Mouse (Mus musculus): ENCODE data around the gene Washc4. TPM values are rescaled to one million over a fixed set of nuclear protein-coding genes. Genes with fewer than 3 reads are reported as not detected.
A peak's percentile ranks its signal among the peaks of the same experiment; 100 is the strongest.

Washc4 gene
- polyA plus RNA-seq, 1 experiment from 2014 or later: 36.6 TPM

DNA sequence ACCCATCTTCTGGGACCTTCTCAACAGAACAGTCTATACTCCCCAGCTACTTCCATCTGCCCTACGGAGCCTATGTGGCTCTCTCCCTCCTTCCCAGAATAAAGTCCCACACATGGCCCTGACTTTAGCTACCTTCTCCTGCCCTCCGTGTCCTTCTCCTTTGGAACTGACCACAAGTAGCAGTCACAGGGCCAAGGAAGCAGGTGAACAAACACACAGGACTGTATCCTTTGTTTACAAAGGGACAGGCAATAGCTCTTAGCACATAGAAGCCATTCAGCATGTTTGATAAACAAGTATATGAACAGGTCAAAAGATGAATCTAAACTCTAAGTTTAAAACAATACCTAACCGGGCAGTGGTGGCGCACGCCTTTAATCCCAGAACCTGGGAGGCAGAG, 86.3 kb downstream of the Washc4 start:
- no peak for ATAC-seq (ENCODE audit: low read depth)
- H3K4me3 ChIP-seq (ENCODE audit: low read length): no peak overlapping the region
- WGBS: 86% methylated on average over 5 of the region's 5 CpGs
- H3K36me3 ChIP-seq (ENCODE audit: control insufficient read depth, insufficient read depth, low read length): no peaks in the 10 kb centered on the region
- peaks cover 5% of the 10 kb centered on the region; the same call in 1 of the 2 replicates for H3K4me1 ChIP-seq (replicated peaks; ENCODE audit: control insufficient read depth, insufficient read depth, low read length)
- no peaks in the 10 kb centered on the region for H3K27me3 ChIP-seq (ENCODE audit: control insufficient read depth, insufficient read depth, low read depth, low read length)
- H3K9me3 ChIP-seq (ENCODE audit: control insufficient read depth, low read length): no peaks in the 10 kb centered on the region
- no peak overlapping the region for H3K27ac ChIP-seq (ENCODE audit: low read length)
- H3K9ac ChIP-seq (ENCODE audit: low read length): no peak overlapping the region
- no peak overlapping the region for H3K4me2 ChIP-seq (ENCODE audit: low read depth, low read length)

DNA sequence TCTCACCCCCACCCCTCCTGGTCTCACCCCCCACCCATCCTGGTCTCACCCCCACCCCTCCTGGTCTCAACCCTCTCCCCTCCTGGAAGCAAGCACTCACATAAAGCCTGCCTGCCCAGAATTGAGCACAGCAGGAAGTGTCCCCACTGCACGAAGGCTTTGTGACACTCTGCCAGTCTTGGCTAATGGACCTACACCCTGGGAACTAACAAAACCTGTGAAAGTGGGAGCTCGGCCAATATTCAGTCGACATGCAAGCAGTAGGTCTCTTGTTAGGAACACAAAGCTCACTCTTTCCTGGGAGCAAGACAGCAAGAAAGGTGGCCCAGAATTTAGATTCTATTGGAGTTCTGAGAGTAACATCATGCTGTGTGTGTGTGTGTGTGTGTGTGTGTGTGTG, 87.3 kb downstream of the Washc4 start:
- no peak overlapping the region for H3K4me2 ChIP-seq (ENCODE audit: low read depth, low read length)
- peaks cover 5% of the 10 kb centered on the region; the same call in 1 of the 2 replicates for H3K4me1 ChIP-seq (replicated peaks; ENCODE audit: control insufficient read depth, insufficient read depth, low read length)
- 42% methylated on average over 3 of the region's 3 CpGs for WGBS
- H3K9me3 ChIP-seq (ENCODE audit: control insufficient read depth, low read length): no peaks in the 10 kb centered on the region
- H3K27me3 ChIP-seq (ENCODE audit: control insufficient read depth, insufficient read depth, low read depth, low read length): no peaks in the 10 kb centered on the region
- H3K36me3 ChIP-seq (ENCODE audit: control insufficient read depth, insufficient read depth, low read length): no peaks in the 10 kb centered on the region
- no peak overlapping the region for H3K27ac ChIP-seq (ENCODE audit: low read length)
- ATAC-seq (ENCODE audit: low read depth): 0 out of 2 replicates have a peak, but pooled peaks have one; percentile 11
- H3K4me3 ChIP-seq (ENCODE audit: low read length): no peak overlapping the region
- no peak overlapping the region for H3K9ac ChIP-seq (ENCODE audit: low read length)

DNA sequence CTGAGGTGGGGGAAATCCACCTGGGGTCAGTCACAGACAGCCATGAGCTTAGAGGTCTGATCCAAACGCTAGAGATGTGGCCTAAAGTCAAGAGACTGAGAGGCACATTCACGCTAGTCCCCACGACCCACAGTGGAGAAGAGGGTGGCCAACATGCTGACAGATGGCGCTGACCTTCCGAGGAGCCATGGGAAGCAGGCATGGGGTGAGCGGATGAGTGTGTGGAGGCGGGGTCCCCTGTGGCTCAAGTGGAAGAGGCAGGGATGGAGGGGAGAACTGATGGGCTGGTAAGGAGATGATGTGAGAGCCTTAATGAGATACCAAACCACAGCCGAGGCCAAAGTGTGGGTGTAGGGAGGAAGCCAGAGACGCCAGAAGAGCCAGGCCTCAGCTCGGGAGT, 88.2 kb downstream of the Washc4 start:
- H3K9ac ChIP-seq (ENCODE audit: low read length): no peak overlapping the region
- WGBS: 77% methylated on average over 10 of the region's 10 CpGs
- no peak for ATAC-seq (ENCODE audit: low read depth)

DNA sequence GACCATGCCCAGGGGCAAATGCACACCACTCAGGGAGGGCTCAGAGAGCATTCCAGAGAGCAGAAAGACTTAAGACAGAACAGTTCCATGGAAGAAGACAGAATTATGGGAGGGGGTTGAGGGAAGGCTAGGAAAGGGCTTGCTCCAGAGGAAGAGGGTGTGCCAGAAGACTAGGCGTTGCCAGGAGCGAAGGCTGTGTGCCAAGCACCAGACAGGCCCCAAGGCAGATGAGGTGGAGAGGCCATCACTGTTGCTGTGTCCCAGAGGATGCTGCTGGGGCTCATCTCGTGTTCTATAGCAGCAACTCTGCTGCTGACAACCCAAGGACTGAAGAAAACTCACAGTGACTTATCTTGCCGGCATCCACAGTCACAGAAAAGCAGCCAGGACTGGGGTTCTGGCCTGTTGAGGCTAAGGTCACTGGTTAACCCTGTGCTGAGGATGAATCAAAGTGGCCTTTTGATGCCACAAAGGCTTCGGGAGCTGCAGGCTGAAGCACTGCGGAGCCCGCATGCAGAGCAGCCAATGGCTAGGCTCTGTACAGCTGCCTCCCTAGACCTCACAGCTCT, 89.3 kb downstream of the Washc4 start:
- ATAC-seq (ENCODE audit: low read depth): no peak
- H3K36me3 ChIP-seq (ENCODE audit: control insufficient read depth, insufficient read depth, low read length): no peaks in the 10 kb centered on the region
- H3K27ac ChIP-seq (ENCODE audit: low read length): no peak overlapping the region
- no peak overlapping the region for H3K9ac ChIP-seq (ENCODE audit: low read length)
- no peaks in the 10 kb centered on the region for H3K9me3 ChIP-seq (ENCODE audit: control insufficient read depth, low read length)
- no peak overlapping the region for H3K4me2 ChIP-seq (ENCODE audit: low read depth, low read length)
- no peak overlapping the region for H3K4me3 ChIP-seq (ENCODE audit: low read length)
- H3K27me3 ChIP-seq (ENCODE audit: control insufficient read depth, insufficient read depth, low read depth, low read length): no peaks in the 10 kb centered on the region
- 70% methylated on average over 7 of the region's 7 CpGs for WGBS
- peaks cover 5% of the 10 kb centered on the region; the same call in 1 of the 2 replicates for H3K4me1 ChIP-seq (replicated peaks; ENCODE audit: control insufficient read depth, insufficient read depth, low read length)

More for the DNA sequence above, 88.2 kb downstream of the Washc4 start:
- Histone ChIP-seq H3K4me1 (replicated peaks; ENCODE audit: control insufficient read depth, insufficient read depth, low read length) (peaks cover 5% of the 10 kb centered on the region; the same call in 1 of the 2 replicates), H3K4me3 (ENCODE audit: low read length) (no peak overlapping the region), H3K9me3 (ENCODE audit: control insufficient read depth, low read length) (no peaks in the 10 kb centered on the region), H3K36me3 (ENCODE audit: control insufficient read depth, insufficient read depth, low read length) (no peaks in the 10 kb centered on the region), H3K4me2 (ENCODE audit: low read depth, low read length) (no peak overlapping the region), H3K27me3 (ENCODE audit: control insufficient read depth, insufficient read depth, low read depth, low read length) (no peaks in the 10 kb centered on the region), H3K27ac (ENCODE audit: low read length) (no peak overlapping the region)

DNA sequence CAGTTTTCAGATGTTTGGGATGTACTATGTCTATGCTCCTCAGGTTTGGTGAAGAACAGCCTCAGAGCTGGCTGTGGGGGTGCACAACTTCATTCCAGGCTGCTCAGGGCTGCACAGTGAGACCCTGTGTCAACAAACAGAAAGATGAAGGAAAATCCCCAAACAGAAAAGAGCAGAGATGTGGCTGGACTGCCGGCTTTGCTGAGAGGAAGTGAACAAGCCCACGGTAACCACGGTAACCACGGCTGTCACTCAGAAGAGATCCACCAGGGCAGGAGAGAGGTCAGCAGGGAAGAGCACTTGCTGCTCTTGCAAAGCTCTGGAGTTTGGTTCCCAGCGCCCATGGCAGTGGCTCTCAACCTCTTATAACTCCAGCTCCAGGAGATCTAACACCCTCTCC, 90.9 kb downstream of the Washc4 start:
- Histone ChIP-seq H3K27ac (ENCODE audit: low read length) (no peak overlapping the region), H3K27me3 (ENCODE audit: control insufficient read depth, insufficient read depth, low read depth, low read length) (no peaks in the 10 kb centered on the region), H3K9ac (ENCODE audit: low read length) (no peak overlapping the region), H3K4me3 (ENCODE audit: low read length) (no peak overlapping the region), H3K4me2 (ENCODE audit: low read depth, low read length) (no peak overlapping the region), H3K9me3 (ENCODE audit: control insufficient read depth, low read length) (no peaks in the 10 kb centered on the region), H3K36me3 (ENCODE audit: control insufficient read depth, insufficient read depth, low read length) (no peaks in the 10 kb centered on the region), H3K4me1 (replicated peaks; ENCODE audit: control insufficient read depth, insufficient read depth, low read length) (peaks cover 5% of the 10 kb centered on the region; the same call in 1 of the 2 replicates)
- no peak for ATAC-seq (ENCODE audit: low read depth)
- WGBS: 15% methylated on average over 5 of the region's 5 CpGs

DNA sequence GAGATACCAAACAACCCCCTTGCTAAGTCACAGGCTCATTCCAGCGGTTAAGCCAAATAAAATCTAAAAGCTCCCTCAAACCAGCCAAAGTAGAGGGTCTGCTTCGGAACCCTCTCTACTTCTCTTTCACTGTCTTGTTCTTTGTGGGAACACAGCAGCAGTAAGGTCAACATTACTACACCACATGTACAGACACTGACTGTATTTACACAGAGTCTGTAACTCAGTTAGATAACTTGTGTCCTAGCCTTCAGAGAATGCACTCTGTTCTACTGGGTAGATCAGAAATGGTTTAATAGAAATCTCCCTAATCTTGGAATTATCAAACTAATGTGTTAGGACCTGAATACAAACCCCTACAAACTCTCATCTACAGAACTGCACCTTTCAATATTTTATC, 92.6 kb downstream of the Washc4 start:
- Histone ChIP-seq H3K27ac (ENCODE audit: low read length) (no peak overlapping the region), H3K4me3 (ENCODE audit: low read length) (no peak overlapping the region), H3K27me3 (ENCODE audit: control insufficient read depth, insufficient read depth, low read depth, low read length) (no peaks in the 10 kb centered on the region), H3K9me3 (ENCODE audit: control insufficient read depth, low read length) (no peaks in the 10 kb centered on the region), H3K36me3 (ENCODE audit: control insufficient read depth, insufficient read depth, low read length) (peaks cover 2% of the 10 kb centered on the region; the same call in 1 of the 2 replicates), H3K4me2 (ENCODE audit: low read depth, low read length) (no peak overlapping the region), H3K9ac (ENCODE audit: low read length) (no peak overlapping the region), H3K4me1 (replicated peaks; ENCODE audit: control insufficient read depth, insufficient read depth, low read length) (peaks cover 5% of the 10 kb centered on the region; the same call in 1 of the 2 replicates)
- ATAC-seq (ENCODE audit: low read depth): no peak
- WGBS: 74% methylated on average over 2 of the region's 2 CpGs

DNA sequence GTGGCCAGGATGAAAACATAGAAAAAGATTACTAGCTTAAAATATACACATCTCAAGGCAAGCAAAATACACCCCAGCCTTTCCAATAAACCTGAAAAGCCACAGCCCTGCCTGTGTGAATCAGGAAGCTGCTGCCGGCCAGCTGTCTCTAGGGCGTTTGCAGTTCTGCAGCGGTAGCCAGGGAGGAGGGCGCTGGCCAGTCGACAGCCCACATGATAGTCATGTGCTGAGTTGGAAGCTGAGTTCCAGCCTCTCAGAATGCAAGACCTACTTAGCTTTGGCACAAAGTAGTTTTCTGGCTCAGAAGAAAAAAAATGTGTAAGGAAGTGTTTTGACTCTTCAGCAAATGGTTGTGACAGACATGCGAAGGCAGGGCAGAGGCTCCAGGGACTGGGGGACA, 93.7 kb downstream of the Washc4 start:
- H3K27me3 ChIP-seq (ENCODE audit: control insufficient read depth, insufficient read depth, low read depth, low read length): no peaks in the 10 kb centered on the region
- peak overlapping the region; percentile 42; the same call in 1 of the 2 replicates for H3K27ac ChIP-seq (ENCODE audit: low read length)
- peaks cover 2% of the 10 kb centered on the region; the same call in 1 of the 2 replicates for H3K36me3 ChIP-seq (ENCODE audit: control insufficient read depth, insufficient read depth, low read length)
- H3K4me1 ChIP-seq (replicated peaks; ENCODE audit: control insufficient read depth, insufficient read depth, low read length): peaks cover 10% of the 10 kb centered on the region; the same call in 1 of the 2 replicates
- no peaks in the 10 kb centered on the region for H3K9me3 ChIP-seq (ENCODE audit: control insufficient read depth, low read length)
- H3K9ac ChIP-seq (ENCODE audit: low read length): no peak overlapping the region
- no peak overlapping the region for H3K4me3 ChIP-seq (ENCODE audit: low read length)
- WGBS: 20% methylated on average over 6 of the region's 6 CpGs
- ATAC-seq (ENCODE audit: low read depth): peak; percentile 86
- H3K4me2 ChIP-seq (ENCODE audit: low read depth, low read length): no peak overlapping the region

DNA sequence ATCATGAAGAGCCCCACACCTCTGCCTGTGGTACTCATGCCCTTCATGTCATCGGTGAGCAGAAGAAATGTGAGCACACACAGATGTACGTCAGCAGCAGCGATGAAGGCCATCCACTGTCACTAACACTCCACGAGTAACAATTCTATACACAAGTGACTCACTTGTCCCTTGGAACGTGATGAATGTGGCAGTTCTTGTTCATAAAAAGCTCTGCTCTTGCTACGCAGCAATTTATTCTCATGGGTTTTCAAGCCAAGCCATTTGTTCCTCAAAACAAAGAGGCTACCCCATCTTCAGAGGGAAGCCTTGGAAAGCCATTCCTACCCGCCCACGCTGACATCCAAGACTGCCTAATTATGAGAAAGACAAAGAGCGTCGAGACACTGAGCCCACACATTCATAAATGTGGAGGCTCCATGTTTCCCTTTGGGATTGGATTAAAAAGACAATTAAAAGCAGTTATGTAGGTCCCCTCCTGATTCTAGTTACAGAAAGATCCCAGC, 96.4 kb downstream of the Washc4 start:
- Histone ChIP-seq H3K9ac (ENCODE audit: low read length) (no peak overlapping the region), H3K4me1 (replicated peaks; ENCODE audit: control insufficient read depth, insufficient read depth, low read length) (peaks cover 14% of the 10 kb centered on the region), H3K27me3 (ENCODE audit: control insufficient read depth, insufficient read depth, low read depth, low read length) (no peaks in the 10 kb centered on the region), H3K27ac (ENCODE audit: low read length) (no peak overlapping the region), H3K36me3 (ENCODE audit: control insufficient read depth, insufficient read depth, low read length) (peaks cover 2% of the 10 kb centered on the region; the same call in 1 of the 2 replicates), H3K4me2 (ENCODE audit: low read depth, low read length) (no peak overlapping the region), H3K9me3 (ENCODE audit: control insufficient read depth, low read length) (no peaks in the 10 kb centered on the region), H3K4me3 (ENCODE audit: low read length) (no peak overlapping the region)
- ATAC-seq (ENCODE audit: low read depth): no peak
- WGBS: 85% methylated on average over 10 of the region's 10 CpGs

DNA sequence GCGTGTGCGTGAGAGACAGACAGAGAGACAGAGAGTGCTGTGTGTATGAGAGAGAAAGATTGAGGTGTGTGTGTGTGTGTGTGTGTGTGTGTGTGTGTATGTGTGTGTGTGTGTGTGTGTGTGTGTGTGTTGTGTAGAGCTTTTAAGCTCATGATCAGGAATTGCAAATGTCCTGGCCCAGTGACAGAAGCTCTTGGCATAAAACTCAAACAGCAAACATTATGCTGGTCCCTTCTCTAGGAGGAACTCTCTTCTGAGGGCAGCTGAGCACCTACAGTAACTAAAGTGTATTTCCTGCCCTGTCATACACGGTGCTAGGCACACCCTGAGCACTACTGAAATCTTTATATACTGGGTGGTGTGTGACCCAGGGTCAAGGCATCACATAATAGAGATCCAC, 98.1 kb downstream of the Washc4 start:
- Histone ChIP-seq H3K9ac (ENCODE audit: low read length) (no peak overlapping the region), H3K9me3 (ENCODE audit: control insufficient read depth, low read length) (no peaks in the 10 kb centered on the region), H3K4me1 (replicated peaks; ENCODE audit: control insufficient read depth, insufficient read depth, low read length) (peaks cover 19% of the 10 kb centered on the region), H3K4me2 (ENCODE audit: low read depth, low read length) (no peak overlapping the region), H3K36me3 (ENCODE audit: control insufficient read depth, insufficient read depth, low read length) (peaks cover 2% of the 10 kb centered on the region; the same call in 1 of the 2 replicates), H3K27ac (ENCODE audit: low read length) (no peak overlapping the region), H3K27me3 (ENCODE audit: control insufficient read depth, insufficient read depth, low read depth, low read length) (no peaks in the 10 kb centered on the region), H3K4me3 (ENCODE audit: low read length) (no peak overlapping the region)
- WGBS: 67% methylated on average over 3 of the region's 3 CpGs
- ATAC-seq (ENCODE audit: low read depth): no peak

Data from lung, embryonic 16.5 days (tissue).